Mouse (Mus musculus) gastrocnemius, postnatal 14 days (tissue): ENCODE measurements around the gene Ehbp1l1. TPM values are rescaled to one million over a fixed set of nuclear protein-coding genes. Genes with fewer than 3 reads are reported as not detected.
A peak's percentile ranks its signal among the peaks of the same experiment; 100 is the strongest.
"Not testable (repeated sequence)": the region's sequence is repeated elsewhere in the genome, so short reads cannot be mapped to it uniquely, and the experiment has no call there.

ENCODE experiments used
- DNase-seq: peaks from one replicate; pipeline ENCODE4 v3.0.0; 2021; ENCODE audit warnings: mixed read lengths
- intact Hi-C: fragments of 180-260 bp; cut with DNase I; formaldehyde crosslinking; loops from one replicate; pipeline ENCODE4 v1.15.1; 2025; ENCODE audit warnings: low total_unique reads
- microRNA-seq, 2 experiments: library from miRNA; unstranded; fragments of <30 nt; microRNA quantifications; one replicate each; pipeline ENCODE4 v1.2.0; 2021
- total RNA-seq, 2 experiments: library from RNA; stranded (reverse); gene quantifications; 2 replicates each; pipeline ENCODE4 v1.2.3; 2021

Gene Ehbp1l1
- total RNA-seq, 2 experiments from 2014 or later = 246 to 269 TPM

DNA sequence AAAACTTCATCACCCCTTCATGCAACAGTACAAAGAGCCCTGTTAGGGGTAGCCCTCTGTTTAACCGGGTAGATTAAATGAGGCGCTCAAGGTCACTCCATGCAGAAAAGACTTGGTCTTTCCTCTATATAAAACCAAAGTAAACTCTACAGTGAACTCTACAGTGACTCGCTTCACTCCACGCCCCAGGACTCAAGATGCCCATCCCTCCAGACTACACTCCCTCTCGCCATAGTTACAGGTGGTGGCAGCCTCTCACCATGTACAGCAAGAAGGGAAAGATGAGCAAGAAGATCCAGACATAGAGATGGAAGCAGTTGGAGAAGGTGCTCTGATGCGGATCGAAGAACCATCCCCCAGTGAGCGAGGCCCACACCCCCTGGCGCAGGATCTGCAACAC is 38.4 kb downstream of the Ehbp1l1 start:
- no peak for DNase-seq
- intact Hi-C loops = no loop called here

DNA sequence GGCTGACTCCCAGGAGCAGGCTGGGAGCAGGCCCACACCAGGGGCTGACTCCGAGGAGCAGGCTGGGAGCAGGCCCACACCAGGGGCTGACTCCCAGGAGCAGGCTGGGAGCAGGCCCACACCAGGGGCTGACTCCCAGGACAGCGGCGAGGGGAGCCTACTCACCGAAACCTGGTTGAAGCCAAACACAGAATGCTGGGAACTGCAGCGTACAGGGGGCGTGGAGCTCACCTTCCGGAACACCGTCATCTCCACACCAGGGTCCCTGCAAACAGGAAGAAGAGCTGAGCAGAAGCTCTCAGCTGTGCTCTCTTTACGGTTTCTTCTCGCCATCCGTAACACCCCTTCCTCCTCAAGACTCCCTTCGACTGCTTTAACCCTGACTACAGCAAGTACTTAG is 39.2 kb downstream of the Ehbp1l1 start:
- DNase-seq, intact Hi-C loops: not testable (repeated sequence)

DNA sequence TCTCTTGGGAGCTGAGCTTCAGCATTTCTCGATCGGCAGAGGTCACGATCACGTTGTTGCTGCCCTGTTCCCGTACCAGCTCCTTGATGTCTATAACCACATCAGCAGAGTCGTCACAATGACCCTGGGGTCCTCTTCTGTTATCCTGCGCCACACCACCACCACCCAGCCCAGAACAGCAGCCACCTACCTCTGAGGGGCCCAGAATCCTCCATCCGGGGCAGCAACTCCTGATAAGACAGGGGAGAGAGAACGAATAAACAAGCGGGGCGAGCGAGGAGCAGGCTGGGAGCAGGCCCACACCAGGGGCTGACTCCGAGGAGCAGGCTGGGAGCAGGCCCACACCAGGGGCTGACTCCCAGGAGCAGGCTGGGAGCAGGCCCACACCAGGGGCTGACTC is 39.7 kb downstream of the Ehbp1l1 start:
- no peak for DNase-seq
- intact Hi-C loops = no loop called here

DNA sequence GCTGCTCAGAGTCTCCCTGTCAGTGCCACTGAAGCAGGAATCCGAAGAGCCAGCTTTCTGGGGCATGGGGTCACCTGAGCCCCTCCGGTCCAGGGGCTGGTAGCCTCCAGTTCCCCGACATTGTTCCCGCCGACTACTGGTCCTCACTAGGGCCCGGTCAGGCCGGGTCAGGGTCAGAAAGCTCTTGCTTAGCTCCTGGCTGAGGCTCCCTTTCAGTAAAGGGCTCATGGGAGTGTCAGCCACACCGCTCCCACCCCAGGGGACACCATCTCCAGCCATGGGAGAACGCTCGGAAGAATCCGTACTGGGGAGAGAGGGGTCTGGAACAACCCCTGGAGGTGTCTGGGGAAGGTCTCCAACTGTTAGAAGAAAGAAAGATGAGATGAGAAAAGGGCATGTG is 40.3 kb downstream of the Ehbp1l1 start:
- intact Hi-C loops = no loop called here
- DNase-seq = no peak

DNA sequence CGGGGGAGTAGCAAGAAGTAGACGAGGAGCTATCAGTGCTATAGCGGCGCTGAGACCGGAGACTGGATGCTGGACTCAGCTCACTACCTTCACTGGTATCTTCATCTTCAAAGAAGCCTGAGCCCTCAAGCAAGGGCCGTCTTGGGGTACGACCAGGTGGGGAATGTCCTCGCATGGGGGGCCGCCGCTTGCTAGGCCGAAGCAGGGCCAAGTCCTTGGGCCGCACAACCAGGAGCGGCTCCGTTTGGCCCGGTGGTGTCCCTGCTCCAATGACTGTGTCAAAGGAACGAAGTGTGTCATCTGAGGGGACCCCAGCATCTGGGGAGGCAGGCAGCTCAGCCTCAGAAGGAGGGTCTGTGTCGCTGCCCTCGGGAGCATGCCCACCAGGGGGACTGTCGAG is 40.7 kb downstream of the Ehbp1l1 start:
- no peak for DNase-seq
- intact Hi-C loops = no loop called here

DNA sequence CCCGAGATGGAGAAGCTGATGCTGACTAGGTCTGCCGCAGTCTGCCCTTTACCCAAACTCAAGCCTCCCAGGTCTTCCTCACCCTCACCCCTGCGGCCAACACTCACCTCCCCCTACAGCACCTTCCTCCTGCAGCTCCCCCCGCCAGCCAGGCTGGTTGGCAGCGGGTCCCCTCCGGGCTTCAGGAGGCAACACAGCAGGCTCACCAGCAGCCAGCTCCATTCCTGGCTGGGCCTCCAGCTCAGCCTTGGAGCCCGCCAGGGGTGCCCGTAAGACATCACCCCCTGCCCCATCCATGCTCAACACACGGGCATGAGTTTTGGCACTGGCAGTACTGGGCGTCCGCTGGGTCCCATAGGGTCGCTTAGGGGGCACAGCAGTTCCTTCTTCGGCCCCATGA is 41.1 kb downstream of the Ehbp1l1 start:
- intact Hi-C loops = no loop called here
- no peak for DNase-seq

DNA sequence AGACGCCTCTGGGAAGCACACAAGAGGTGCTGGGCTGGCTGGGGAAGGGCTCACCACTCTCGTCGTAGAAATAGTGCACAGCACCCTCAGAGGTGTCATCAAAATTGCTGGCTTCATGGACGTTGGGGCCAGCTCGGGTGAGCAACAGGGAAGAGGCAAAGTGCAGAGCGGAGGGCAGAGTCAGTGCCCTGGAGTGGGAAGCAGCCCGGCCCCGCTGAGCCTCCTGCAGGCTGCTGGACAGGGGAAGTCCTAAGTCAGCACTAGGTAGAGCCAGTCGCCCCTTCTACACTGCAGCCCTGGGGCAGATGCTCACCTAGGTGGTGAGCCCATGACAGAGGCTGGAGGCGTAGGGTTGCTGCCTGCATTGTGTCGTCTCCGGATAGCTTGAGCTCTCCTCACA is 41.9 kb downstream of the Ehbp1l1 start:
- intact Hi-C loops = no loop called here
- DNase-seq = no peak

DNA sequence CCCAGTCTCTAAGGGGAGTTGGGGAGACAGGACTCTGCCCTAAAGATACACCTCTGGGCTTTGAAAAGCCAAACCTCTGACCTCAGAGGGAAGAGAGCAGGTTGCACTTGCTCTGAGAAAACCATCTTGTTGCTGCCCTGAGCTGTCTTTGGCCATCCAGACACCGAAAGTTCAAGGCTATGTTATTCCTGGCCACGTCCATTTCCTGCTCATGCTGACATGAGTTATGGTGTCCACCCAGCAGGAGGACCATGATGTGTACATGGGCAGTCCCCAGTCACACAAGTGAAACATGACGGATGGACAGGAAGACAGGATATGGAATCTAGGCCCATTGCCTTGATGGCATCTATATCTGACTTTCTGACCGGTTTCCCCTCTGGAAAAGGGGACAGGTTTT is 45.7 kb downstream of the Ehbp1l1 start:
- intact Hi-C loops = no loop called here
- no peak for DNase-seq

DNA sequence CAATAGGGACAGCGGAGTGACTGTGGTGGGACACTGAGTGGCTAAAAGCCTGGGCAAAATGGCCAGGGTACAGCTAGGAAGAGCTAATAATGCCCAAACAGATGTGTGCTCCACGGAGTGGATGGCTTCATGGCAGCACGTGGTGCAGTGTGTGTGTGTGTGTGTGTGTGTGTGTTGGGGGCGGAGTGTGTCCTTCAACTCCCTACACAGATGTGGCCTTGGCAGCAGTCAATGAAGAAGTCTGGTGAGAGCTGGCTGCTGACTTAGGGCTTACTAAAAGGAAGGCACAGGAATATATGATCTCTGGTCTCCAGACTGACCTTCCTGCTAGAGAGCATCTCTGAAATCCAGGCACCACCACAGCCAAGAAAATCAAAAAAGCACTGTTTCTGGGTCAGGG is 57.7 kb downstream of the Ehbp1l1 start:
- DNase-seq = no peak
- intact Hi-C loops = no loop called here

DNA sequence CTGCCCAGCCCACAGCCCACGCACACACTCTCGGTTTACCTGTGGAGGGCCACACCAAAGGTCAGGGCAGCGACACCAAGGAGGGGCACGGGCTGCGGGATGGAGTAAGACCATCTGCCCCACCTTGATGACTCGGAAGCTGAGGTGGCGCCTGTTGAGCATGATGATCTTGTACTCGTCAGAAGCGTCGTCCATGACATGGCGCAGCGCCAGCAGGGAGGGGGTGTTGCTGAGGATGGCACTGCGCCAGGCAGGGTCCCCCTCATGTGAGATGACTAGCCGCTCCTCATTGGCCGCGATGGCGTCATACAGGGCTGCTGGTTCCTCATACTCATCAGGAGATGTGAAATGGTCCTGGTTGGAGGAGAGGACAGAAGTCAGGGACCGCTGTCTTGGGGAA is 59.7 kb downstream of the Ehbp1l1 start:
- intact Hi-C loops = no loop called here
- DNase-seq = no peak

DNA sequence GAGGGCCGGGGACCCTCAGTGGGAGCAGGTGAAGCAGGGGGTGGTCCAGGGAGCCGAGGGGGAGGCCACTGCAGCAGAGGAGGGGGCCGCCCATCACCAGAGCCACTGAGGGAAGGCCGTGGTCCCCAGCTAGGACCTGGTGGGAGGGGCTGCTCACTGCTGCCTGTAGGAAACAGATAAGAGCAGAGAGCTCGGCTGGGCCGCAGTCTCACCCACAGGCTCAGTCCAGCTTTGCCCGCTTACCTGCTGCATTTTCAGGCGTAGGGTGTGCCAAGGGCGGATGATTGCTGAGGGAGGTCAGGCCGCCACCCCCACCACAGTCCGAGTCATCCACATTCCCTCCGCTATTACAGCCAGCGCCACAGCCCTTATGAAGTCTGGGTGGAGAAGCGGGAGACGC is 60.7 kb downstream of the Ehbp1l1 start:
- no peak for DNase-seq
- intact Hi-C loops = no loop called here

DNA sequence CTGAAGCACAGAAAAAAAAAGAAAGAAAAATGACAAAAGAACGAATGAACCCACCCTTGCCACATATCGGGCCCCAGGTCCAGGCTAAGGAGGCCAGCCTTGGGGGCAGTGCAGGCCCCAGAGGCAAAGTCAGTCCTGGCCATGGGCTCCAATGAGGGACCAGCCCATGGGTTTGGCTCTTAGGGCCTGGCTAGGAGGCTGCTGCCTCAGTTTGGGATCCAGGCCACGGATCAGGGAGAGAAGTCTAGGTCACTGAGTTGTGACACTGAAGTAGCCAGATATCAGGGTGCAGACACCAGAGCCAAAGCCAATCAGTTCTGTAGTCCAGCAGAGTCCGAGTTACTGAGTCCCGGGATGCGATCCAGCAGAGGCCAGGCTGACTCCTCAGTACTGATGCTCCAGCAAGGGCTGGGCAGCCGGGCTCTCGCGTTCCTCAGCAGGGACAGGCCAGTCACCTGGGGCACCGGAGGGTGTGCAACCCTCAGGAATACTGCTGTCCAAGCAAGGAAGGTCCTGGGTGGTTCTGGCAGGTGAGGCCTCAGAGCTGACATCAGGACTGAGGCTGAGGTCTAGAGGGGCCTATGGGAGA is 61.4 kb downstream of the Ehbp1l1 start:
- no peak for DNase-seq
- intact Hi-C loops = no loop called here

DNA sequence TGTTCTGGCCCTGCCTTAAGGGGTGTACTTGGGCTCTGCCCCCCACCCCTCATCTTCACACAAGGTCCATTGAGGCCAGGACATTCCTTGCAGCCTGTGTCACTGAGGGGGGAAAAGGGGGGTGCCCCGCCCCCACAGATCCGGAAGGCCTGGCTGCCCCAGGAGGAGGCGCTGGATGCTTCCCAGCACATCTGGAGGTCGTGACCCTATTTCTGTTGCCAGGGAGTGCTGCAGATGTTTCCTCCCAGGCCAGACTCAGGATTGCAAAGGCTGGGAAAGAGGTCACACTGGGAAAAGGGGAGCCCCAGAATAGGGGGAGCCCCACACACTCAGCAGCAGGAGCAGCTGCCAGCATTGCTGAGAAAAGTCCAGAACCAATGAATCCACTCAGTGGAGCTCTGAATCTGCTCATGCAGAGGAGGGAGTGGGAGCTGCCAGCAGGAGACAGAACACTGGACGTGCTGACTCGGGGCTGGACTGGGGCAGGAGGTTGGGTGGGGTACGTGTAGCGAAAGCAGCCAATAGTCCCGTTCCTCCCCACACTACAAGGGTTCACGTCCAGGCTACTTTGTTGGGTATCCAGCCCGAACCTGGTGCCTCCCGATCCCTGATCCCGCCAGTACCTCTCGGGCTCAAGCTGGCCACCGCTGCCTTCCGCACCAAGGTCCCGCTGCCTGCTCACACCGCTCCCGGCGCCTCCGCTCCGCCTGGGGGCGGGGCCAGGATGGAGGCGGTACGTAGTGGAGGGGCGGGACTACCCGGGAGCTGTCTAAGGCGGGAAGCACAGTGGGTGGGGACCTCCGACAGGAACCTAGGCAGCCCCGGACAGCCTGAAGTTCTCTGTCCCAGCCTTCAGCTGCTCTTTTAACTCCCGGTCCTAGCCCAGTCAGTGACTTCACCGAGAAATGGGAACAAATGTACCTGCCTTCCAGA is 62.9 kb downstream of the Ehbp1l1 start, which contains the start of gene Sipa1:
Sipa1 (minus strand) TSS at position 727 of the 933 bp plus-strand sequence.
- peak; percentile 94 for DNase-seq
- intact Hi-C loops = no loop called here

DNA sequence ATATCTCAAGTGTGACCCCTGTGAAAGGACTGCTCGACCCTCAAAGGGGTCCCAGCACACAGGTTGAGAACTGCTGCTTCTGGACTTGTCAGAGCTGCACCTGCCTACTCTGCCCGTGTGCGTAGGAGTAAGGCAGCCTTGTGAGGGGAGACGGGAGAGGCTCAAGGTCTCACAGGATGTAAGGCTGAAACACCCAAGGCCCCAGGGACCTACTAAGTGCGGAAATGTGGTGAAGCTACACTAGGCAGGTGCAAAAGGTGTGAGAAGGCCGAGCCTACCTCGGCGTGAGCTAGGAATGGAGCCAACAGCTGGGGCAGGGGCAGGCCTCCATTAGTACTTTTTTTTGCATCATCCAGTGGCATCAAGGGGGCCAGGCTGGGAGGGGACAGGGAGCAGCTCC is 63.8 kb downstream of the Ehbp1l1 start:
- no peak for DNase-seq
- intact Hi-C loops = no loop called here

DNA sequence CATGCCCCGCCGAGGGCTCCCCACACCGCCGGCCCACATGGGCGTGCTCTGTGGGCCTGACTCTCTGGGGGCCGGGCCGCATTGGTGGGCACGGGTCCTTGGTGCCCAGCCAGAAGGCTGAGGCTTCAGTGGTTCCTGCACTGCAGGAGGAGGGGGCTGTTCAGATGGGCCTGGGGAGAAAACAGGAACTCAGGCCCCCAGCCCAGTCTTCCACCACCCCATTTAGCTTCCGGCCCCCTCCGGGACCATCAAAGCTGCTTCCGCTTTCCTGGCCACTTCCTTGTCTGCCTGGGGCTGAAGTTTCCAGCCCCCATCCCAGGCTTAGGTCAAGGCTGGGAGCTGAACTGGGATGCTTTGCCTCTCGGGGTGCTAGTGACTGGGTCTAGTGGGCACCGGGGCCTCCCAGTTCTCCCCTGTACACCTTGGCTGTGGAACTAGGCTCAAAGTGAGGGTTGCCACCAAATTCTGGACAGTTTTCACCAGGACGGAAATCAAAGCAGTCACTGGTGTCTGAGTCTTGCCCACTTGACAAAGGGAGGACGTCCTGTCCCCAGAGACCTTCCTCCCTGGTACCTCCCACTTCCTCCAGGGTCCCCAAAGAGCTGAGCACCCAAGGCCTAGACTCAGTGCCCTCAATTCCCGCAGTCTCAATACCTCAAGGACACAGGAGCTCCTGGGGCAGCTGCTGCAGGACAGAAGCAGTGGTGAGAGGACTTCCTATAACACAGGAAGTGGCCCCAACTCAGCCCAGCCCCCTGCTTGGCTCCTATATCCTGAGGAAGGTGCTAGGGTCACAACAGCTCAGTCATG is 65.0 kb downstream of the Ehbp1l1 start:
- intact Hi-C loops = no loop called here
- DNase-seq = no peak

Small RNA genes within 50 kb of the gene (microRNA-seq; reads per million reads assigned to microRNA genes)
- 0 to 0.32 reads per million in 2 experiments for gene Mir6987

Other genes starting within 250 kb of the Ehbp1l1 start
- gene Mus81, start 237.9 kb downstream of the Ehbp1l1 start, total RNA-seq = 10 to 100 TPM; 23.5 to 27.0 TPM
- 100 to 1,000 TPM; 172 to 240 TPM for gene Cfl1, start 235.9 kb downstream of the Ehbp1l1 start, total RNA-seq
- under 1 TPM; 0.41 to 0.82 TPM for gene 1700020D05Rik, start 222.5 kb downstream of the Ehbp1l1 start, total RNA-seq
- gene Snx32, start 215.8 kb downstream of the Ehbp1l1 start, total RNA-seq = 1 to 10 TPM; 5.7 to 6.5 TPM
- gene Ovol1, start 165.7 kb downstream of the Ehbp1l1 start, total RNA-seq = not detected
- gene Ap5b1, start 158.3 kb downstream of the Ehbp1l1 start, total RNA-seq = 1 to 10 TPM; 1.8 to 2.4 TPM
- 10 to 100 TPM; 39.1 to 46.1 TPM for gene Rnaseh2c, start 124.4 kb downstream of the Ehbp1l1 start, total RNA-seq
- gene Kat5, start 116.1 kb downstream of the Ehbp1l1 start, total RNA-seq = 10 to 100 TPM; 22.0 to 25.9 TPM
- gene Rela, start 88.8 kb downstream of the Ehbp1l1 start, total RNA-seq = 10 to 100 TPM; 17.1 to 21.9 TPM
- gene Sipa1, start 62.6 kb downstream of the Ehbp1l1 start, total RNA-seq = 10 to 100 TPM; 19.3 to 22.4 TPM
- gene Map3k11, start 37.6 kb downstream of the Ehbp1l1 start, total RNA-seq = 10 to 100 TPM; 16.7 TPM
- gene Pcnx3, start 37.4 kb downstream of the Ehbp1l1 start, total RNA-seq = 10 to 100 TPM; 15.3 to 17.6 TPM
- gene Kcnk7, start 21.9 kb downstream of the Ehbp1l1 start, total RNA-seq = not detected
- 10 to 100 TPM; 29.6 to 32.9 TPM for gene Fam89b, start 3.3 kb upstream of the Ehbp1l1 start, total RNA-seq
- gene Ltbp3, start 14.6 kb upstream of the Ehbp1l1 start, total RNA-seq = 10 to 100 TPM; 57.0 to 66.4 TPM
- 10 to 100 TPM; 56.8 to 64.9 TPM for gene Scyl1, start 45.1 kb upstream of the Ehbp1l1 start, total RNA-seq
- 1 to 10 TPM; 7.1 to 7.7 TPM for gene Frmd8, start 149.0 kb upstream of the Ehbp1l1 start, total RNA-seq
- gene Slc25a45, start 151.5 kb upstream of the Ehbp1l1 start, total RNA-seq = 1 to 10 TPM; 2.1 to 2.3 TPM
- under 1 TPM; 0.42 to 0.66 TPM for gene Tigd3, start 167.8 kb upstream of the Ehbp1l1 start, total RNA-seq
- 10 to 100 TPM; 71.9 to 78.2 TPM for gene Dpf2, start 186.7 kb upstream of the Ehbp1l1 start, total RNA-seq
- gene Cdc42ep2, start 198.5 kb upstream of the Ehbp1l1 start, total RNA-seq = 10 to 100 TPM; 14.4 to 18.3 TPM
- 10 to 100 TPM; 10.9 to 13.2 TPM for gene Pola2, start 237.9 kb upstream of the Ehbp1l1 start, total RNA-seq